Mouse (Mus musculus): Measurements from ENCODE around the gene Nexn. TPM values are rescaled to one million over a fixed set of nuclear protein-coding genes. Genes with fewer than 3 reads are reported as not detected.

Nexn gene
- total and polyA plus RNA-seq, 2 experiments from 2014 or later, result 88.6 to 314 TPM

DNA sequence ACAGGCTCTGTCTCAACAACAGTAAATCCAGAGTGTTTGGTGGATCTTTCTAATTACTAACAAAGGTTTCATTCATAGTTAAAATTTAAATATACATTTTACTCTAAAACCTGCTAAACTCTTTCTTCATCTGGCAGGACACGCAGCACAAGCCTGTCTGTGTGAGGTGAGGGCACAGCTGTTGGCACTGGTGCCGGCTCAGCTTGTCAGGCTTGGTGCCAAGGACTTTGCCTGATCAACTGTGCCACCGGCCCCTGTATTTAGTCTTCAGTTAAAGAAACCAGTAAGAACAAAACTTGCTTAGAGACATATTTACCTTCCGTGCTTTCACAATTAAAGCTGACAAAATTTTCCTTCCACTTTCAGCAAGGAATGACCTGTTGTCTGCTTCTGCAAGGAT lies 22.6 kb upstream of the Nexn start:
- DNase-seq (ENCODE audit: low spot score), result no peak
- H3K9ac ChIP-seq (replicated peaks; ENCODE audit: low read depth, low read length), result no peak overlapping the region
- H3K9me3 ChIP-seq (replicated peaks; ENCODE audit: control insufficient read depth, low read length), result no peaks in the 10 kb centered on the region
- 0 out of 2 replicates have a peak, but pooled peaks have one; percentile 36 for ATAC-seq (ENCODE audit: insufficient read depth, low read depth)
- H3K27ac ChIP-seq (ENCODE audit: low read depth), result peak overlapping the region; percentile 4; the same call in 1 of the 2 replicates
- H3K4me3 ChIP-seq (ENCODE audit: low read depth, low read length), result no peak overlapping the region
- peaks cover 12% of the 10 kb centered on the region; the same call in 1 of the 2 replicates for H3K4me1 ChIP-seq (ENCODE audit: control insufficient read depth, insufficient read depth)
- no peak overlapping the region for H3K4me2 ChIP-seq (ENCODE audit: low read depth, low read length)
- no peak for TF ChIP-seq EP300 (IDR thresholded peaks at IDR 0.05; ENCODE audit: low read depth)
- no peak for TF ChIP-seq CTCF (IDR thresholded peaks at IDR 0.05; ENCODE audit: low read depth)
- H3K27me3 ChIP-seq (ENCODE audit: control insufficient read depth, insufficient read depth, low read length), result no peaks in the 10 kb centered on the region
- peaks cover 11% of the 10 kb centered on the region for H3K36me3 ChIP-seq (replicated peaks; ENCODE audit: control insufficient read depth, insufficient read depth, low read length)
- WGBS, result 46% methylated on average over 4 of the region's 4 CpGs

DNA sequence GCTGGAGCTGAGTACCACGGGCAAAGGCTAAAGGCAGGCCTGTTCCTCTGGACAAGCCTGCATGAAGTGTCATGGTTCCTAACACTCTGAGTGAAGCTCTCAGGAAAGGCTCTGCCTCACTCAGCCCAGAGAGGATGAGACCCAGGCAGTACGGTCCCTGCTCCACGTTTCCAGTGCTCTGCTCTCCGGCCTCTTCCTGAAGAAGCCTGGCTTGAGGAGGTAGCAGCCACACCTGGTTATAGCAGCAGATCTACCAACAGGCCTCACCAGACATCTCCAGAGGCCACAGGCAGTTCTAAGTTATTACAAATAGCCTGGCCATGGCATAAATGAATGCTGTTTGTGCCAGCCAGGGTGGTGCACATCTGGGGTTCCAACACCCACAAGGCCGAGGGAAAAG lies 22.1 kb upstream of the Nexn start:
- no peak overlapping the region for H3K9ac ChIP-seq (replicated peaks; ENCODE audit: low read depth, low read length)
- H3K27me3 ChIP-seq (ENCODE audit: control insufficient read depth, insufficient read depth, low read length), result no peaks in the 10 kb centered on the region
- 93% methylated on average over 5 of the region's 5 CpGs for WGBS
- peak overlapping the region; percentile 4; the same call in 1 of the 2 replicates for H3K27ac ChIP-seq (ENCODE audit: low read depth)
- no peak for DNase-seq (ENCODE audit: low spot score)
- H3K4me3 ChIP-seq (ENCODE audit: low read depth, low read length), result no peak overlapping the region
- H3K4me1 ChIP-seq (ENCODE audit: control insufficient read depth, insufficient read depth), result peaks cover 9% of the 10 kb centered on the region; the same call in 1 of the 2 replicates
- no peak overlapping the region for H3K4me2 ChIP-seq (ENCODE audit: low read depth, low read length)
- H3K36me3 ChIP-seq (replicated peaks; ENCODE audit: control insufficient read depth, insufficient read depth, low read length), result peaks cover 14% of the 10 kb centered on the region
- H3K9me3 ChIP-seq (replicated peaks; ENCODE audit: control insufficient read depth, low read length), result no peaks in the 10 kb centered on the region
- TF ChIP-seq EP300 (IDR thresholded peaks at IDR 0.05; ENCODE audit: low read depth) (no peak), CTCF (IDR thresholded peaks at IDR 0.05; ENCODE audit: low read depth) (no peak)
- ATAC-seq (ENCODE audit: insufficient read depth, low read depth), result 0 out of 2 replicates have a peak, but pooled peaks have one; percentile 14

DNA sequence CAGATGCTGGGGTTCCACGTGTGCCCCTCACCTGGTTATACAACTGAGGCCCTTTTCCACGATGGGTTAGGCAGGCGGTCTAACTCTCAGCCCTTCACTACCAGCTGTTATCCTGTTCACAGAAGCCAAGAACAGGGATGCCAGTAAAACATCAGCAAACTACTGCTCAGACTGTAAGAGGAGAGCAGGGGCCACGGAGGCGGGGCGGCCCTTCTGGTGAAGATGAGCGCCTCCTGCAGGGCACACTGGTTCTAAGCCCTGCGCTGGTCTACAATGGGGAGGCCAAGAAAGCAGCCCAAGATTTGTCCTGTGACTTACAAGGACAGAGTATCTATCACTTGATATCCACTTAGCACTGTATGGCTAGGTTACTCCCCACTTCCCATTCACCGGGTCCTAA lies 21.7 kb upstream of the Nexn start:
- ATAC-seq (ENCODE audit: insufficient read depth, low read depth) (no peak), DNase-seq (ENCODE audit: low spot score) (no peak)
- Histone ChIP-seq H3K4me2 (ENCODE audit: low read depth, low read length) (no peak overlapping the region), H3K27me3 (ENCODE audit: control insufficient read depth, insufficient read depth, low read length) (no peaks in the 10 kb centered on the region), H3K4me3 (ENCODE audit: low read depth, low read length) (no peak overlapping the region), H3K4me1 (ENCODE audit: control insufficient read depth, insufficient read depth) (0 out of 2 replicates have a peak, but pooled peaks cover 5% of the 10 kb centered on the region), H3K36me3 (replicated peaks; ENCODE audit: control insufficient read depth, insufficient read depth, low read length) (peaks cover 19% of the 10 kb centered on the region), H3K27ac (ENCODE audit: low read depth) (no peak overlapping the region), H3K9ac (replicated peaks; ENCODE audit: low read depth, low read length) (no peak overlapping the region), H3K9me3 (replicated peaks; ENCODE audit: control insufficient read depth, low read length) (no peaks in the 10 kb centered on the region)
- no peak for TF ChIP-seq EP300 (IDR thresholded peaks at IDR 0.05; ENCODE audit: low read depth)
- peak; percentile 15; the same call in 1 of the 2 replicates for TF ChIP-seq CTCF (IDR thresholded peaks at IDR 0.05; ENCODE audit: low read depth)
- 86% methylated on average over 9 of the region's 9 CpGs for WGBS

DNA sequence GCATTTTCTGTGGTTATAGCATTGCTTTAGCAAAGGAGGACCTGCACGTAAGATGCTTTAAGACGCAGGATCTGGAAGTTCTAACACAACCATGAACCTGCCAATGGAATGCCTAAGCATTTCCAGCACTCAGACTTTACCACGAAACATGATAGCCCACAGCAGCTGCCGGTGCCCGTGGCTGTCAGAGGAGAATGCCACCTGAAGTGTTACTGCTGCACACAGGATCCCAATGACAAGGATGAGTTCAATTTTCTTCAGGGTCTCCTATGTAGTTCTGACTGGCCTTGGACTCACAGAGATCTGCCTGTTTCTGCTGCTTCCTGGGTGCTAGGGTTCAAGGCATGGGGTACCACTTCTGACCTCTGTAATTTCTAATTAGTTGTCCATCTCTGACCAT lies 18.6 kb upstream of the Nexn start:
- H3K4me2 ChIP-seq (ENCODE audit: low read depth, low read length), result no peak overlapping the region
- ATAC-seq (ENCODE audit: insufficient read depth, low read depth) (no peak), DNase-seq (ENCODE audit: low spot score) (no peak)
- no peaks in the 10 kb centered on the region for H3K9me3 ChIP-seq (replicated peaks; ENCODE audit: control insufficient read depth, low read length)
- H3K4me1 ChIP-seq (ENCODE audit: control insufficient read depth, insufficient read depth), result 0 out of 2 replicates have a peak, but pooled peaks cover 5% of the 10 kb centered on the region
- 78% methylated on average over 5 of the region's 5 CpGs for WGBS
- peaks cover 22% of the 10 kb centered on the region for H3K36me3 ChIP-seq (replicated peaks; ENCODE audit: control insufficient read depth, insufficient read depth, low read length)
- no peak overlapping the region for H3K4me3 ChIP-seq (ENCODE audit: low read depth, low read length)
- no peak for TF ChIP-seq EP300 (IDR thresholded peaks at IDR 0.05; ENCODE audit: low read depth)
- no peak for TF ChIP-seq CTCF (IDR thresholded peaks at IDR 0.05; ENCODE audit: low read depth)
- no peak overlapping the region for H3K9ac ChIP-seq (replicated peaks; ENCODE audit: low read depth, low read length)
- H3K27me3 ChIP-seq (ENCODE audit: control insufficient read depth, insufficient read depth, low read length), result no peaks in the 10 kb centered on the region
- no peak overlapping the region for H3K27ac ChIP-seq (ENCODE audit: low read depth)

DNA sequence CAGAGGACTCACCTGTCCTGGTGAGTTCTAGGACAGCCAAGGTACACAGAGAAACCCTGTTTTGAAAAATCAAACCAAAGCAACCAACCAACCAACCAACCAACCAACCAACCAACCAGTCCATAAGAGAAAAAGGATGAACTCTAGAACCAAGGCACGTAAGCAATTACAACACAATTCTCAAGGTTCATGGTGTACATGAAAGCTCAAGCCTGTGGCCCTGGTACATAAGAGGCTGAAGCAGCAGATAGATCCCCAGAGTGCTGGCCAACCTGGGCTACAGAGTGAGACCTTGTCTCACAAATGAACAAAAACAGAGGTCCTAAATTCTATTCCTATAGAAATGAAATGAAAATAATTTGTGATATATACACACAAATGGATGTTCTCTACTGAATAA lies 18.2 kb upstream of the Nexn start:
- Histone ChIP-seq H3K27ac (ENCODE audit: low read depth) (no peak overlapping the region), H3K9me3 (replicated peaks; ENCODE audit: control insufficient read depth, low read length) (no peaks in the 10 kb centered on the region), H3K4me3 (ENCODE audit: low read depth, low read length) (no peak overlapping the region), H3K36me3 (replicated peaks; ENCODE audit: control insufficient read depth, insufficient read depth, low read length) (peaks cover 22% of the 10 kb centered on the region), H3K4me2 (ENCODE audit: low read depth, low read length) (no peak overlapping the region), H3K27me3 (ENCODE audit: control insufficient read depth, insufficient read depth, low read length) (no peaks in the 10 kb centered on the region), H3K4me1 (ENCODE audit: control insufficient read depth, insufficient read depth) (0 out of 2 replicates have a peak, but pooled peaks cover 5% of the 10 kb centered on the region), H3K9ac (replicated peaks; ENCODE audit: low read depth, low read length) (no peak overlapping the region)
- no peak for ATAC-seq (ENCODE audit: insufficient read depth, low read depth)
- TF ChIP-seq CTCF (IDR thresholded peaks at IDR 0.05; ENCODE audit: low read depth) (no peak), EP300 (IDR thresholded peaks at IDR 0.05; ENCODE audit: low read depth) (no peak)
- DNase-seq (ENCODE audit: low spot score), result no peak
- WGBS, result 95% methylated on average over 1 of the region's 1 CpGs

DNA sequence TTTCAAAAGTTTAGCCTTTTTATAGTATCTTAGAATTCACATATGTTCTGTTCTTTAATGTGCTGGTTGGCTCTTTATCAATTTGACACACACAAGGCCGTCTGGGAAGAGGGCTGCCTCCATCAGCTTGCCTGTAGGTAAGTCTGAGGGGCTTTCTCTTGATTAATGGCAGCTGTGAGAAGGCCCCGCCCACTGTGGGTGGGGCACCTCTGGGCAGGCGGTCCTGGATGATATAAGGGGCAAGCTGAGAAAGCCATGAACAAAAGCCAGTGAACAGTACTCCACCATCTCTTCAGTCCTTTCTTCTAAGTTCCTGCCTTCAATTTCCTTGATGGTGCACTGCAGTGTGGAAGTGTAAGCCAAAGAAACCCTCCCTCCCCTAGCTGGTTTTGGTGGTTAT lies 16.0 kb upstream of the Nexn start:
- H3K27me3 ChIP-seq (ENCODE audit: control insufficient read depth, insufficient read depth, low read length), result no peaks in the 10 kb centered on the region
- H3K36me3 ChIP-seq (replicated peaks; ENCODE audit: control insufficient read depth, insufficient read depth, low read length), result peaks cover 20% of the 10 kb centered on the region

More for the DNA sequence above, 16.0 kb upstream of the Nexn start:
- DNase-seq (ENCODE audit: low spot score) (no peak), ATAC-seq (ENCODE audit: insufficient read depth, low read depth) (no peak)
- no peak for TF ChIP-seq EP300 (IDR thresholded peaks at IDR 0.05; ENCODE audit: low read depth)
- TF ChIP-seq CTCF (IDR thresholded peaks at IDR 0.05; ENCODE audit: low read depth), result no peak
- no peak overlapping the region for H3K9ac ChIP-seq (replicated peaks; ENCODE audit: low read depth, low read length)
- H3K27ac ChIP-seq (ENCODE audit: low read depth), result no peak overlapping the region
- no peaks in the 10 kb centered on the region for H3K9me3 ChIP-seq (replicated peaks; ENCODE audit: control insufficient read depth, low read length)
- no peaks in the 10 kb centered on the region for H3K4me1 ChIP-seq (ENCODE audit: control insufficient read depth, insufficient read depth)
- H3K4me3 ChIP-seq (ENCODE audit: low read depth, low read length), result no peak overlapping the region
- 25% methylated on average over 3 of the region's 3 CpGs for WGBS
- H3K4me2 ChIP-seq (ENCODE audit: low read depth, low read length), result no peak overlapping the region

Measured in heart, postnatal 0 days (tissue).